ENCODE assay signal across 8 mouse cellular contexts in the genomic region with DNA sequence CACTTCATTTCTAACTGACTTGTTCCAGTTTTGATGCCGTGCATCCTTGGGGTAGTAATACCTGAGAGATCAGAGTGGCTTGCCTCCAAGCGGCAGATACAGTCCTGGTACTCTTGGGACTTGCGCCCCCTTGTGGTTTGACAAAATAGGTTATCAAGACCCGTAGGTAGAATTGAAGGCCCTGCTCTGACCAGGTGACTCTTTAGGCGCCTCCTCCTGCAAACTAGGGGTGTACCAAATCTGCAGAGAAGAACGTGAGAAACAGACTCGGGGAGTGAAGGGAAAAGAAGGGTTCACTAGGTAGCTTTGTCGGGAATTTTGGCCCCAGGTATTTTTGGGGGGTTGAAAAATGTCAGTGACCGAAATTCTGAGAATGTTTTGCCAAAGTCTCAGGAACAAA. TPM values are rescaled to one million over a fixed set of nuclear protein-coding genes. Genes with fewer than 3 reads are reported as not detected.
DNase-seq lines count a peak whose midpoint lies in the region; ATAC-seq lines count a peak whose summit lies in the region.

No protein-coding gene starts in this region.

- intact Hi-C loops in left cerebral cortex, postnatal 10 days (cut with DNase I) = loop anchor here (5.0 kb wide), 1 partner anchor 585 kb away; no protein-coding TSS in a partner anchor

- peak; percentile 55 for ATAC-seq in megakaryocyte progenitor cell, adult 5-6 weeks (replicated peaks; ENCODE audit: poor library complexity)

- peak; percentile 83 to 95 for DNase-seq in adrenal gland, adult (ENCODE audit: inconsistent age in 2 of 2, low spot score in 1 of 2)
- DNase-seq in embryo, embryonic 10 days (ENCODE audit: low spot score) = peak; percentile 94
- DNase-seq in gastrocnemius, postnatal 10 days = peak; percentile 83
- DNase-seq in induced T-regulatory cell, adult 2 months (ENCODE audit: low read depth) = peak; percentile 95
- peak; percentile 76 to 88 for DNase-seq in left cerebral cortex, postnatal 10 days (ENCODE audit: extremely low spot score in 1 of 2, low spot score in 2 of 2)
- peak; percentile 79 to 85 for DNase-seq in right cerebral cortex, postnatal 10 days (ENCODE audit: low spot score in 2 of 2)
- DNase-seq in urinary bladder, postnatal 4 days (ENCODE audit: low spot score in 2 of 2) = peak; percentile 68 to 83

RNA-seq across cellular contexts. Expression of a gene that starts 7.9 kb away (rescaled TPM):
- 1 to 10 TPM in 1 of 2 experiments, under 1 TPM in 1; 0.99 to 1.4 TPM for total RNA-seq in gastrocnemius, postnatal 10 days (2021)
- under 1 TPM; 0.67 to 0.81 TPM for total RNA-seq in left cerebral cortex, postnatal 10 days (2021)
- 132 and 146 TPM in 2 replicates for total RNA-seq in megakaryocyte progenitor cell, adult 5-6 weeks (2015)
- total RNA-seq in megakaryocyte progenitor cell, adult 5-6 weeks (2017) = 44.7 and 52.2 TPM in 2 replicates

Comparison
In these comparisons a context has a peak if more than half of its experiments do, and no peak if none do; other contexts are left out.
1. Peak in every context shown above with its lines: DNase-seq and ATAC-seq.
2. RNA of a gene that starts 7.9 kb away (total RNA-seq): 44.7 to 146 TPM in megakaryocyte progenitor cell, adult 5-6 weeks; 0.99 to 1.4 TPM in gastrocnemius, postnatal 10 days and 0.67 to 0.81 TPM in left cerebral cortex, postnatal 10 days; every median in the first group is over 10 times any median in the second.